Mouse (Mus musculus) MEL (cell line): ENCODE measurements around the gene Tom1l2.

Source experiments
- CHD1 ChIP-seq: IDR thresholded peaks from 2 replicates; pipeline ENCODE4 v1.6.1; 2012; ENCODE audit warnings: low read depth, mild to moderate bottlenecking, inconsistent platforms, low read length, improper control_type of control experiment
- CTCF ChIP-seq, 3 experiments: IDR thresholded peaks in 2 of 3; conservative IDR thresholded peaks in 1 of 3; 2 replicates each; pipeline ENCODE4 v1.5.1; 2011 to 2012; ENCODE audit warnings: low read length in 3 of 3, low read depth in 2 of 3, mild to moderate bottlenecking in 2 of 3, improper control_type of control experiment in 1 of 3, inconsistent platforms in 1 of 3, mixed read lengths in 1 of 3, moderate library complexity in 1 of 3; ENCODE audit not compliant: control insufficient read depth in 1 of 3, insufficient read depth in 1 of 3, poor library complexity in 1 of 3, severe bottlenecking in 1 of 3
- GATA1 ChIP-seq: IDR thresholded peaks from 2 replicates; pipeline ENCODE4 v1.6.1; 2011; ENCODE audit warnings: low read depth, low read length, improper control_type of control experiment
- HCFC1 ChIP-seq: IDR thresholded peaks from 2 replicates; pipeline ENCODE4 v1.6.1; 2012; ENCODE audit warnings: low read depth, mild to moderate bottlenecking, inconsistent platforms, low read length, improper control_type of control experiment, moderate library complexity
- MAX ChIP-seq: IDR thresholded peaks from 2 replicates; pipeline ENCODE4 v1.6.1; 2011; ENCODE audit warnings: low read length, improper control_type of control experiment
- MEF2A ChIP-seq: IDR thresholded peaks from 2 replicates; pipeline ENCODE4 v1.6.1; 2014; ENCODE audit warnings: low read depth, mild to moderate bottlenecking, inconsistent platforms, low read length, improper control_type of control experiment; ENCODE audit not compliant: poor library complexity, insufficient replicate concordance, severe bottlenecking; ENCODE audit errors: extremely low read depth
- TCF12 ChIP-seq: IDR thresholded peaks from 2 replicates; pipeline ENCODE4 v1.6.1; 2014; ENCODE audit warnings: low read depth, mild to moderate bottlenecking, inconsistent platforms, low read length, improper control_type of control experiment, moderate library complexity
- USF1 ChIP-seq: IDR thresholded peaks from 2 replicates; pipeline ENCODE4 v1.6.1; 2014; ENCODE audit warnings: low read depth, mild to moderate bottlenecking, inconsistent platforms, low read length, improper control_type of control experiment, moderate library complexity
- ZNF384 ChIP-seq: IDR thresholded peaks from 2 replicates; pipeline ENCODE4 v1.6.1; 2012; ENCODE audit warnings: low read depth, mild to moderate bottlenecking, inconsistent platforms, low read length, improper control_type of control experiment

- TF ChIP-seq GATA1: no peak
- TF ChIP-seq USF1: no peak
- TF ChIP-seq HCFC1: no peak
- TF ChIP-seq CHD1: no peak
- TF ChIP-seq MEF2A: no peak
- TF ChIP-seq TCF12: no peak
- no peak for TF ChIP-seq MAX
- TF ChIP-seq CTCF (IDR thresholded peaks at IDR 0.05 in 2 of 3, conservative IDR thresholded peaks at IDR 0.05 in 1 of 3; ENCODE audit: control insufficient read depth in 1 of 3, insufficient read depth in 1 of 3, low read depth in 2 of 3, low read length in 3 of 3, poor library complexity in 1 of 3, severe bottlenecking in 1 of 3): no peak
- TF ChIP-seq ZNF384: no peak
Measured at GRCm38 (mm10) chr11:60208712-60209111, 144.0 kb downstream of the Tom1l2 start.
